Mouse (Mus musculus) adrenal gland, postnatal 25 days (tissue): ENCODE measurements around the gene Nms. TPM values are rescaled to one million over a fixed set of nuclear protein-coding genes. Genes with fewer than 3 reads are reported as not detected.

Experiments used
- total RNA-seq: library from RNA; stranded (reverse); gene quantifications from 2 replicates; pipeline ENCODE4 v1.2.3, GENCODE M21; 2021

The Nms gene
- total RNA-seq, 1 experiment from 2014 or later: not detected

Other genes with a start within 250 kb of the Nms start
- 5.7 and 7.8 TPM in 2 replicates for gene Lonrf2, start 102.4 kb upstream of the Nms start, total RNA-seq
- 1.5 and 1.9 TPM in 2 replicates for gene Chst10, start 41.0 kb upstream of the Nms start, total RNA-seq
- gene Pdcl3, start 46.5 kb downstream of the Nms start, total RNA-seq: 86.8 and 92.9 TPM in 2 replicates